17 mouse cellular contexts compared by ENCODE assay signal in genomic region chr13:105290594-105290993, GRCm38 (mm10). TPM values are rescaled to one million over a fixed set of nuclear protein-coding genes. Genes with fewer than 3 reads are reported as not detected.
"Had no signal": no experiment of that assay in that cellular context is flagged by ENCODE, and none has a peak within 500 bp of the region (broad histone marks: within the 10 kb centered on the region; RNA-seq: fewer than 3 reads in every experiment).

No protein-coding gene starts in this region.

- H3K27me3 ChIP-seq: neural tube, embryonic 13.5 days; neural tube, embryonic 15.5 days; stomach, embryonic 15.5 days had no signal

- H3K27ac ChIP-seq: neural tube, embryonic 13.5 days; neural tube, embryonic 15.5 days; stomach, embryonic 15.5 days; stomach, postnatal 0 days had no signal

- H3K9me3 ChIP-seq: neural tube, embryonic 13.5 days; neural tube, embryonic 15.5 days; stomach, embryonic 15.5 days had no signal

- H3K9ac ChIP-seq: neural tube, embryonic 13.5 days; neural tube, embryonic 15.5 days; stomach, embryonic 15.5 days had no signal

- H3K36me3 ChIP-seq: neural tube, embryonic 15.5 days; stomach, embryonic 15.5 days had no signal

- DNase-seq: retina, postnatal 1 day; right cerebral cortex, adult 18-20 months; right cerebral cortex, postnatal 14 days; right cerebral cortex, postnatal 25 days; right cerebral cortex, postnatal 4 days; spleen, adult 18-20 months; thymus, adult 18-20 months; thymus, adult 2 months; thymus, postnatal 14 days; thymus, postnatal 25 days; thymus, postnatal 36 days; thymus, postnatal 4 days had no signal

- H3K4me2 ChIP-seq: neural tube, embryonic 13.5 days; neural tube, embryonic 15.5 days; stomach, embryonic 15.5 days had no signal

- H3K4me3 ChIP-seq: neural tube, embryonic 13.5 days; neural tube, embryonic 15.5 days; stomach, embryonic 15.5 days had no signal

RNA-seq across cellular contexts. Expression of gene Rnf180, which starts 4.0 kb away (rescaled TPM):
- total RNA-seq: neutrophil, adult 5-6 weeks had no signal
